Mouse (Mus musculus): ENCODE data around the gene Ptprg. TPM values are rescaled to one million over a fixed set of nuclear protein-coding genes. Genes with fewer than 3 reads are reported as not detected.
"Not testable (repeated sequence)": the region's sequence is repeated elsewhere in the genome, so short reads cannot be mapped to it uniquely, and the experiment has no call there.

The Ptprg gene
- polyA plus RNA-seq, 1 experiment = 21.7 TPM

- Histone ChIP-seq H3K36me3 (ENCODE audit: control insufficient read depth, insufficient read depth, low read length) (no peaks in the 10 kb centered on the region), H3K4me1 (ENCODE audit: control insufficient read depth, insufficient read depth, insufficient read length, low read length) (no peaks in the 10 kb centered on the region; the same call in 1 of the 2 replicates), H3K27me3 (ENCODE audit: control insufficient read depth, insufficient read depth, low read length) (no peaks in the 10 kb centered on the region), H3K4me3 (ENCODE audit: low read depth, low read length) (no peak overlapping the region), H3K27ac (ENCODE audit: insufficient read depth, low read depth, low read length) (no peak overlapping the region)
- TF ChIP-seq CTCF (IDR thresholded peaks at IDR 0.05; ENCODE audit: extremely low read depth, insufficient read length, insufficient replicate concordance, low read depth, low read length) (no peak), POLR2A (IDR thresholded peaks at IDR 0.05; ENCODE audit: low read depth, low read length) (no peak)
- WGBS = 56% methylated on average over 3 of the region's 3 CpGs
Observed at GRCm38 (mm10) chr14:12046226-12046882, 493.0 kb downstream of the Ptprg start.

- TF ChIP-seq POLR2A (IDR thresholded peaks at IDR 0.05; ENCODE audit: low read depth, low read length) (no peak), CTCF (IDR thresholded peaks at IDR 0.05; ENCODE audit: extremely low read depth, insufficient read length, insufficient replicate concordance, low read depth, low read length) (no peak)
- no peak overlapping the region for H3K4me3 ChIP-seq (ENCODE audit: low read depth, low read length)
- H3K27ac ChIP-seq (ENCODE audit: insufficient read depth, low read depth, low read length) = no peak overlapping the region
- H3K36me3 ChIP-seq (ENCODE audit: control insufficient read depth, insufficient read depth, low read length) = no peaks in the 10 kb centered on the region
- no peaks in the 10 kb centered on the region for H3K27me3 ChIP-seq (ENCODE audit: control insufficient read depth, insufficient read depth, low read length)
- H3K4me1 ChIP-seq (ENCODE audit: control insufficient read depth, insufficient read depth, insufficient read length, low read length) = no peaks in the 10 kb centered on the region; the same call in 1 of the 2 replicates
- whole genome bisulfite sequencing = 45% methylated on average over 4 of the region's 4 CpGs
Observed at GRCm38 (mm10) chr14:12047637-12048036, 494.3 kb downstream of the Ptprg start.

GRCm38 (mm10) chr14:12056912-12057524 is 503.7 kb downstream of the Ptprg start:
- H3K36me3 ChIP-seq (ENCODE audit: control insufficient read depth, insufficient read depth, low read length) = no peaks in the 10 kb centered on the region
- TF ChIP-seq POLR2A (IDR thresholded peaks at IDR 0.05; ENCODE audit: low read depth, low read length) = no peak
- H3K4me1 ChIP-seq (ENCODE audit: control insufficient read depth, insufficient read depth, insufficient read length, low read length) = no peaks in the 10 kb centered on the region
- H3K27me3 ChIP-seq (ENCODE audit: control insufficient read depth, insufficient read depth, low read length) = no peaks in the 10 kb centered on the region
- 76% methylated on average over 5 of the region's 5 CpGs for WGBS
- H3K4me3 ChIP-seq (ENCODE audit: low read depth, low read length) = no peak overlapping the region
- no peak overlapping the region for H3K27ac ChIP-seq (ENCODE audit: insufficient read depth, low read depth, low read length)

GRCm38 (mm10) chr14:12057856-12058255 is 504.5 kb downstream of the Ptprg start:
- no peaks in the 10 kb centered on the region for H3K4me1 ChIP-seq (ENCODE audit: control insufficient read depth, insufficient read depth, insufficient read length, low read length)
- no peak overlapping the region for H3K27ac ChIP-seq (ENCODE audit: insufficient read depth, low read depth, low read length)
- no peaks in the 10 kb centered on the region for H3K27me3 ChIP-seq (ENCODE audit: control insufficient read depth, insufficient read depth, low read length)
- H3K4me3 ChIP-seq (ENCODE audit: low read depth, low read length) = no peak overlapping the region
- H3K36me3 ChIP-seq (ENCODE audit: control insufficient read depth, insufficient read depth, low read length) = no peaks in the 10 kb centered on the region
- TF ChIP-seq POLR2A (IDR thresholded peaks at IDR 0.05; ENCODE audit: low read depth, low read length) (no peak), CTCF (IDR thresholded peaks at IDR 0.05; ENCODE audit: extremely low read depth, insufficient read length, insufficient replicate concordance, low read depth, low read length) (no peak)
- 89% methylated on average over 2 of the region's 2 CpGs for WGBS

- no peak overlapping the region for H3K27ac ChIP-seq (ENCODE audit: insufficient read depth, low read depth, low read length)
- H3K4me3 ChIP-seq (ENCODE audit: low read depth, low read length) = no peak overlapping the region
- H3K4me1 ChIP-seq (ENCODE audit: control insufficient read depth, insufficient read depth, insufficient read length, low read length) = no peaks in the 10 kb centered on the region
- H3K27me3 ChIP-seq (ENCODE audit: control insufficient read depth, insufficient read depth, low read length) = no peaks in the 10 kb centered on the region
- 87% methylated on average over 7 of the region's 7 CpGs for WGBS
- no peaks in the 10 kb centered on the region for H3K36me3 ChIP-seq (ENCODE audit: control insufficient read depth, insufficient read depth, low read length)
- TF ChIP-seq CTCF (IDR thresholded peaks at IDR 0.05; ENCODE audit: extremely low read depth, insufficient read length, insufficient replicate concordance, low read depth, low read length) (no peak), POLR2A (IDR thresholded peaks at IDR 0.05; ENCODE audit: low read depth, low read length) (no peak)
Observed at GRCm38 (mm10) chr14:12059149-12059548, 505.8 kb downstream of the Ptprg start.

- WGBS = 66% methylated on average over 2 of the region's 2 CpGs
- H3K4me1 ChIP-seq (ENCODE audit: control insufficient read depth, insufficient read depth, insufficient read length, low read length); H3K4me3 ChIP-seq (ENCODE audit: low read depth, low read length); H3K27me3 ChIP-seq (ENCODE audit: control insufficient read depth, insufficient read depth, low read length); H3K36me3 ChIP-seq (ENCODE audit: control insufficient read depth, insufficient read depth, low read length); H3K27ac ChIP-seq (ENCODE audit: insufficient read depth, low read depth, low read length): not testable (repeated sequence)
Observed at GRCm38 (mm10) chr14:12061313-12061712, 508.0 kb downstream of the Ptprg start.

GRCm38 (mm10) chr14:12062628-12063360 is 509.5 kb downstream of the Ptprg start:
- Histone ChIP-seq H3K27ac (ENCODE audit: insufficient read depth, low read depth, low read length) (no peak overlapping the region), H3K4me3 (ENCODE audit: low read depth, low read length) (no peak overlapping the region), H3K4me1 (ENCODE audit: control insufficient read depth, insufficient read depth, insufficient read length, low read length) (no peaks in the 10 kb centered on the region), H3K36me3 (ENCODE audit: control insufficient read depth, insufficient read depth, low read length) (no peaks in the 10 kb centered on the region), H3K27me3 (ENCODE audit: control insufficient read depth, insufficient read depth, low read length) (no peaks in the 10 kb centered on the region)
- WGBS = 91% methylated on average over 7 of the region's 7 CpGs
- TF ChIP-seq CTCF (IDR thresholded peaks at IDR 0.05; ENCODE audit: extremely low read depth, insufficient read length, insufficient replicate concordance, low read depth, low read length) (no peak), POLR2A (IDR thresholded peaks at IDR 0.05; ENCODE audit: low read depth, low read length) (no peak)

All from small intestine, adult 2 months (tissue).